Mouse (Mus musculus) megakaryocyte, embryonic 14.5 days (primary cell): ENCODE measurements around the gene Txndc11.

Experiments
- FLI1 ChIP-seq: IDR thresholded peaks from 2 replicates; pipeline ENCODE4 v1.6.1; 2012; ENCODE audit warnings: low read length, inconsistent platforms, mixed read lengths
- GATA1 ChIP-seq: IDR thresholded peaks from 3 replicates; pipeline ENCODE4 v1.6.1; 2012; ENCODE audit warnings: mixed read lengths, low read length, inconsistent platforms, borderline replicate concordance

- no peak for TF ChIP-seq GATA1
- no peak for TF ChIP-seq FLI1
These were observed 48.2 kb downstream of the Txndc11 start for GRCm38 (mm10) chr16:11086299-11086698.
